13 mouse cellular contexts compared by ENCODE assay signal in genomic region chr3:66325486-66325951, GRCm38 (mm10). TPM values are rescaled to one million over a fixed set of nuclear protein-coding genes. Genes with fewer than 3 reads are reported as not detected.
DNase-seq lines count a peak whose midpoint lies in the region; ATAC-seq and TF ChIP-seq lines count a peak whose summit lies in the region.
"Had no signal": no experiment of that assay in that cellular context is flagged by ENCODE, and none has a peak within 500 bp of the region (broad histone marks: within the 10 kb centered on the region; RNA-seq: fewer than 3 reads in every experiment).

No protein-coding gene starts in this region.

- H3K9ac ChIP-seq in embryonic facial prominence, embryonic 14.5 days (ENCODE audit: low read depth, low read length), result no peak overlapping the region
- no peak overlapping the region for H3K9ac ChIP-seq in hindbrain, embryonic 15.5 days
- H3K9ac ChIP-seq in neural tube, embryonic 12.5 days, result no peak overlapping the region
- H3K9ac ChIP-seq: intestine, embryonic 15.5 days; liver, postnatal 0 days had no signal

- H3K4me3 ChIP-seq in embryonic facial prominence, embryonic 14.5 days (ENCODE audit: low read depth, low read length), result no peak overlapping the region
- H3K4me3 ChIP-seq in hindbrain, embryonic 15.5 days, result no peak overlapping the region
- no peak overlapping the region for H3K4me3 ChIP-seq in neural tube, embryonic 12.5 days
- no peak overlapping the region for H3K4me3 ChIP-seq in kidney, adult 2 months (ENCODE audit: insufficient read depth, low read depth, low read length)
- H3K4me3 ChIP-seq: intestine, embryonic 15.5 days had no signal

- no peaks in the 10 kb centered on the region for H3K36me3 ChIP-seq in embryonic facial prominence, embryonic 14.5 days (ENCODE audit: control insufficient read depth, insufficient read depth, low read length)
- H3K36me3 ChIP-seq in hindbrain, embryonic 15.5 days, result no peaks in the 10 kb centered on the region
- no peaks in the 10 kb centered on the region for H3K36me3 ChIP-seq in neural tube, embryonic 12.5 days
- H3K36me3 ChIP-seq in kidney, adult 2 months (ENCODE audit: control insufficient read depth, insufficient read depth, low read length), result no peaks in the 10 kb centered on the region
- H3K36me3 ChIP-seq: intestine, embryonic 15.5 days had no signal

- no peak overlapping the region for H3K4me2 ChIP-seq in embryonic facial prominence, embryonic 14.5 days (ENCODE audit: low read depth, low read length)
- 0 out of 2 replicates have a peak overlapping the region, but pooled peaks have one; percentile 6 for H3K4me2 ChIP-seq in hindbrain, embryonic 15.5 days
- H3K4me2 ChIP-seq in neural tube, embryonic 12.5 days (replicated peaks), result no peak overlapping the region
- H3K4me2 ChIP-seq: heart, embryonic 11.5 days; intestine, embryonic 15.5 days had no signal

- H3K27ac ChIP-seq in embryonic facial prominence, embryonic 14.5 days (replicated peaks; ENCODE audit: low read depth, low read length), result no peak overlapping the region
- peak overlapping the region; percentile 46 for H3K27ac ChIP-seq in hindbrain, embryonic 15.5 days (replicated peaks)
- peak overlapping the region; percentile 39; the same call in 1 of the 2 replicates for H3K27ac ChIP-seq in neural tube, embryonic 12.5 days
- H3K27ac ChIP-seq in kidney, adult 2 months (ENCODE audit: insufficient read depth, low read depth, low read length), result no peak overlapping the region
- H3K27ac ChIP-seq: intestine, embryonic 15.5 days had no signal

- TF ChIP-seq POLR2A in kidney, adult 2 months (IDR thresholded peaks at IDR 0.05; ENCODE audit: low read depth, low read length), result no peak

- DNase-seq in layer of hippocampus, postnatal 14 days (ENCODE audit: low spot score in 2 of 2), result peak; percentile 64 to 70
- no peak for DNase-seq in layer of hippocampus, adult 18-20 months (ENCODE audit: low spot score in 2 of 2)
- peak; percentile 16 for DNase-seq in embryonic facial prominence, embryonic 14.5 days (ENCODE audit: low spot score)
- no peak for DNase-seq in urinary bladder, postnatal 4 days (ENCODE audit: low spot score in 2 of 2)
- DNase-seq in natural killer cell, adult 2 months (ENCODE audit: low spot score in 2 of 2), result no peak
- no peak for DNase-seq in kidney, adult 2 months
- DNase-seq: liver, postnatal 0 days had no signal

- ATAC-seq in embryonic facial prominence, embryonic 14.5 days (ENCODE audit: low read depth), result no peak
- peak; percentile 96 for ATAC-seq in hindbrain, embryonic 15.5 days (ENCODE audit: low FRiP score, low read depth)
- peak; percentile 97 for ATAC-seq in neural tube, embryonic 12.5 days (ENCODE audit: low FRiP score, low read depth)
- ATAC-seq: intestine, embryonic 15.5 days; liver, postnatal 0 days had no signal

- no peak for TF ChIP-seq CTCF in kidney, adult 2 months (conservative IDR thresholded peaks at IDR 0.05; ENCODE audit: insufficient read depth, insufficient read length, low read depth, low read length)

- WGBS in embryonic facial prominence, embryonic 14.5 days, result 64% methylated on average over 5 of the region's 5 CpGs
- 13% methylated on average over 5 of the region's 5 CpGs for WGBS in hindbrain, embryonic 15.5 days
- WGBS in neural tube, embryonic 12.5 days, result 31% methylated on average over 5 of the region's 5 CpGs
- 67% methylated on average over 5 of the region's 5 CpGs for whole genome bisulfite sequencing in kidney, adult 2 months

- no peaks in the 10 kb centered on the region for H3K4me1 ChIP-seq in embryonic facial prominence, embryonic 14.5 days (ENCODE audit: control insufficient read depth, insufficient read depth, low read length)
- H3K4me1 ChIP-seq in hindbrain, embryonic 15.5 days (replicated peaks), result peaks cover 14% of the 10 kb centered on the region
- peaks cover 9% of the 10 kb centered on the region; the same call in 1 of the 2 replicates for H3K4me1 ChIP-seq in neural tube, embryonic 12.5 days
- H3K4me1 ChIP-seq in kidney, adult 2 months (ENCODE audit: control insufficient read depth, insufficient read depth, low read length), result no peaks in the 10 kb centered on the region
- H3K4me1 ChIP-seq: intestine, embryonic 15.5 days had no signal

- no peaks in the 10 kb centered on the region for H3K9me3 ChIP-seq in embryonic facial prominence, embryonic 14.5 days (ENCODE audit: control insufficient read depth, low read length)
- H3K9me3 ChIP-seq in hindbrain, embryonic 15.5 days, result no peaks in the 10 kb centered on the region
- H3K9me3 ChIP-seq in neural tube, embryonic 12.5 days, result no peaks in the 10 kb centered on the region
- H3K9me3 ChIP-seq: intestine, embryonic 15.5 days had no signal

- no peaks in the 10 kb centered on the region for H3K27me3 ChIP-seq in embryonic facial prominence, embryonic 14.5 days (replicated peaks; ENCODE audit: control insufficient read depth, insufficient read depth, low read length)
- H3K27me3 ChIP-seq in hindbrain, embryonic 15.5 days, result no peaks in the 10 kb centered on the region
- no peaks in the 10 kb centered on the region for H3K27me3 ChIP-seq in neural tube, embryonic 12.5 days (replicated peaks)
- H3K27me3 ChIP-seq in kidney, adult 2 months (replicated peaks; ENCODE audit: control insufficient read depth, insufficient read depth, low read length), result no peaks in the 10 kb centered on the region
- H3K27me3 ChIP-seq: intestine, embryonic 15.5 days had no signal

RNA-seq across cellular contexts. Expression of gene Veph1, which starts 28.9 kb away (rescaled TPM):
- 1 to 10 TPM in 1 of 2 experiments, under 1 TPM in 1; 0.97 to 1.1 TPM for total RNA-seq in layer of hippocampus, postnatal 14 days (2021)
- total RNA-seq in layer of hippocampus, adult 18-20 months (2021), result under 1 TPM in 1 of 2 experiments, not detected in 1; 0.08 TPM
- 3.0 and 5.5 TPM in 2 replicates for polyA plus RNA-seq in embryonic facial prominence, embryonic 14.5 days (2014; fragmentation: Nextera tagmentation; extraction: Ambion mirVana)
- 2.4 and 3.1 TPM in 2 replicates for polyA plus RNA-seq in hindbrain, embryonic 15.5 days (2015; fragmentation: Nextera tagmentation; extraction: Ambion mirVana)
- 5.8 and 6.4 TPM in 2 replicates for polyA plus RNA-seq in neural tube, embryonic 12.5 days (2016; fragmentation: Nextera tagmentation; extraction: Ambion mirVana)
- 7.1 and 7.7 TPM in 2 replicates for polyA plus RNA-seq in kidney, adult 2 months (2012; rRNA removed)
- total RNA-seq: common myeloid progenitor, adult 5-6 weeks; monocyte, adult 5-6 weeks had no signal
- polyA plus RNA-seq: liver, postnatal 0 days had no signal

Comparison
In these comparisons a context has a peak if more than half of its experiments do, and no peak if none do; other contexts are left out.
1. DNase-seq: peak in layer of hippocampus, postnatal 14 days (2 of 2) and embryonic facial prominence, embryonic 14.5 days (single experiment); none in layer of hippocampus, adult 18-20 months (0 of 2), urinary bladder, postnatal 4 days (0 of 2), natural killer cell, adult 2 months (0 of 2) and kidney, adult 2 months (single experiment).
2. H3K27ac ChIP-seq: peak in hindbrain, embryonic 15.5 days (single experiment) and neural tube, embryonic 12.5 days (single experiment); none in embryonic facial prominence, embryonic 14.5 days (single experiment) and kidney, adult 2 months (single experiment).